Mouse (Mus musculus): ENCODE data around the gene Celf2.

- TF ChIP-seq CTCF (IDR thresholded peaks at IDR 0.05; ENCODE audit: low read depth, low read length) (no peak), POLR2A (IDR thresholded peaks at IDR 0.05; ENCODE audit: borderline replicate concordance, low read depth, low read length) (no peak)
Measured at GRCm38 (mm10) chr2:7221856-7222255, 287.5 kb downstream of the Celf2 start.

All from bone marrow macrophage, adult 2 months (primary cell).